Mouse (Mus musculus) limb, embryonic 11.5 days (tissue): ENCODE measurements at regions not wholly inside any gene's neighbourhood (a gene's known extent, or its start where the extent isn't known, plus 50 kb on each side); places are given as distances from the start of the nearest gene placed in this dataset.
A peak's percentile ranks its signal among the peaks of the same experiment; 100 is the strongest.

Source experiments
- ATAC-seq: fragments of 200-750 bp; cut with Nextera tagmentation; 2 replicates; pipeline ENCODE4 v1.8.0; 2017; ENCODE audit warnings: low read depth; ENCODE audit not compliant: insufficient number of reproducible peaks, low FRiP score, low TSS enrichment
- DNase-seq: peaks from one replicate; pipeline ENCODE4 v3.0.0-alpha.2; 2015; ENCODE audit warnings: low spot score
- H3K27ac ChIP-seq: fragments of 300-500 bp; sonication (generic); replicated peaks from 2 replicates; pipeline ENCODE4 v1.5.1; 2014; ENCODE audit warnings: low read depth, mild to moderate bottlenecking, low read length
- H3K27me3 ChIP-seq: fragments of 300-500 bp; sonication (generic); 2 replicates; pipeline ENCODE4 v1.6.1; 2014; ENCODE audit warnings: mild to moderate bottlenecking, low read length, mixed read lengths; ENCODE audit not compliant: control insufficient read depth, insufficient read depth
- H3K36me3 ChIP-seq: fragments of 300-500 bp; sonication (generic); 2 replicates; pipeline ENCODE4 v1.6.1; 2014; ENCODE audit warnings: mild to moderate bottlenecking, low read length, moderate library complexity, mixed read lengths; ENCODE audit not compliant: control insufficient read depth, insufficient read depth
- H3K4me1 ChIP-seq: fragments of 300-500 bp; sonication (generic); 2 replicates; pipeline ENCODE4 v1.6.1; 2014; ENCODE audit warnings: low read length, mixed read lengths; ENCODE audit not compliant: control insufficient read depth, insufficient read depth
- H3K4me2 ChIP-seq: fragments of 300-500 bp; sonication (generic); 2 replicates; pipeline ENCODE4 v1.6.1; 2014; ENCODE audit warnings: low read depth, mild to moderate bottlenecking, moderate library complexity; ENCODE audit not compliant: severe bottlenecking
- H3K4me3 ChIP-seq: fragments of 300-500 bp; sonication (generic); 2 replicates; pipeline ENCODE4 v1.5.1; 2014; ENCODE audit warnings: low read depth, low read length
- H3K9ac ChIP-seq: fragments of 300-500 bp; sonication (generic); 2 replicates; pipeline ENCODE4 v1.6.1; 2014; ENCODE audit warnings: mild to moderate bottlenecking, low read length
- H3K9me3 ChIP-seq: fragments of 300-500 bp; sonication (generic); 2 replicates; pipeline ENCODE4 v1.6.1; 2016; ENCODE audit warnings: low read length; ENCODE audit not compliant: control insufficient read depth
- WGBS: fragments of 180-500 bp; shearing (Covaris S2); extraction: QIAGEN DNeasy Blood & Tissue Kit; methylation state at CpG from one replicate; pipeline ENCODE4 v1.1.7; 2014; 5-methylcytosine and 5-hydroxymethylcytosine counted together

DNA sequence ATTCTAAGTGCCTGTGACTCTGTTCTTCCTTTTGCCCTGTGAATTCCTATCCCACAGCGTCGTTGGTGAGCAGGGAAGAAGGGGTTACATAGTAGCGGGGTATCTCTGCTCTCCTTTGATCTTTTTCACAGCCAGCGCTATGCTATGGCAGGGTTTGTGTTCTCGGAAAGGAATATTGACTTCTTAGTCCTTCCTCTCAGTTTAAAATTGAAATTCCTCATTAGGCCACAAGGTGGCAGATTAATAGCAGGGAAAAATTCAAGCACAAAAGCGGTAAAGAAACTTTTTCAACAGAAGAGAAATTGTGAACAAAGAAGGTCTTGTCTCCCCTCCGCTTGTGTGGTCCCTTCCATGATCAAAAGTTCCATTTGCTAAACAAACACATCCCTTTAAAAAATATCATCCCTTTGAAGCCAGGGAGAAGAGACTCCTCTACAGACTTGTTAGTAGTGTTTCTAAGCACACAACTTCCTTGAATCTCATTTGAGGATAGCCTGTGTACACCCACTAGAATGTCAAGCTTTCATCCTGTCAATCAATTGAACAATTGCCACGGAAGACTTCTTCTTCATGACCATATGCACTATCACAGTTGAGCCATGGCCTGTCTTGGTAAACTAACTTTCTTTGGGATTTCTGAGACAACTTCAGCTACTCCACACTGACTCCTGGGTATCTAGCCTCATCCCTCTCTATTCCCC, 181.8 kb upstream of the Nampt start:
- H3K36me3 ChIP-seq = no peaks in the 10 kb centered on the region
- H3K9ac ChIP-seq = no peak overlapping the region
- no peaks in the 10 kb centered on the region for H3K9me3 ChIP-seq
- DNase-seq = peak; percentile 25
- 7% methylated on average over 8 of the region's 8 CpGs for WGBS
- H3K27ac ChIP-seq = no peak overlapping the region
- H3K4me3 ChIP-seq = no peak overlapping the region
- no peak overlapping the region for H3K4me2 ChIP-seq
- H3K4me1 ChIP-seq = no peaks in the 10 kb centered on the region
- no peaks in the 10 kb centered on the region for H3K27me3 ChIP-seq
- ATAC-seq = no peak

- Histone ChIP-seq H3K27ac (no peak overlapping the region), H3K9ac (no peak overlapping the region), H3K9me3 (no peaks in the 10 kb centered on the region), H3K4me2 (no peak overlapping the region), H3K4me3 (no peak overlapping the region), H3K36me3 (no peaks in the 10 kb centered on the region), H3K4me1 (no peaks in the 10 kb centered on the region), H3K27me3 (no peaks in the 10 kb centered on the region)
- 76% methylated on average over 2 of the region's 2 CpGs for WGBS
- ATAC-seq (no peak), DNase-seq (no peak)
Measured at GRCm38 (mm10) chr12:32640591-32640990, 178.8 kb upstream of the Nampt start.

GRCm38 (mm10) chr12:32642493-32642892, 176.9 kb upstream of the Nampt start:
- Histone ChIP-seq H3K36me3 (no peaks in the 10 kb centered on the region), H3K4me2 (no peak overlapping the region), H3K9ac (no peak overlapping the region), H3K4me1 (no peaks in the 10 kb centered on the region), H3K27me3 (no peaks in the 10 kb centered on the region), H3K27ac (no peak overlapping the region), H3K9me3 (no peaks in the 10 kb centered on the region), H3K4me3 (no peak overlapping the region)
- WGBS = 76% methylated on average over 1 of the region's 1 CpGs
- DNase-seq (no peak), ATAC-seq (no peak)

- DNase-seq = no peak
- Histone ChIP-seq H3K36me3 (no peaks in the 10 kb centered on the region), H3K4me2 (no peak overlapping the region), H3K4me3 (no peak overlapping the region), H3K27ac (no peak overlapping the region), H3K27me3 (no peaks in the 10 kb centered on the region), H3K9ac (no peak overlapping the region), H3K4me1 (no peaks in the 10 kb centered on the region), H3K9me3 (no peaks in the 10 kb centered on the region)
- ATAC-seq = no peak
- 95% methylated on average over 1 of the region's 1 CpGs for WGBS
Measured at GRCm38 (mm10) chr12:32653096-32653495, 166.2 kb upstream of the Nampt start.

DNA sequence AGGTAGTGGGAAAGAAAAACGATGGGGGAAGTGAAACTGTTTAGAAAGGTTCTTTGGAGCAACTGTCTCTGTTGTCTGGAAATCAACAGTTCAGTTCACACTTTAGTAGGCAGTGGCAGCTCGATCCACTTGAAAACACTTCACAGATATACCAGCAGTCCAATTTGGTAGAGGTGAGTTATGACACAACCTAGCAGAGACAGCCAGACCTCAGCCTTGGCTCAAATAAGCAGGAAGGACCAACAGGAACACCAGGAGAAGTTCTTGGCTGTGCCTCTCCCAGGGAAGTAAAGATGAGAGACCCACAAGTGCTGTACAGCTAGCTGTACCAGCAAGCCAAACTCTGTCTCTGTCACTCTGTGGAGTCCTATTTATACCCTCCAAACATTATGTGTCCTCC, 163.2 kb upstream of the Nampt start:
- DNase-seq = no peak
- Histone ChIP-seq H3K9ac (no peak overlapping the region), H3K4me2 (no peak overlapping the region), H3K27me3 (no peaks in the 10 kb centered on the region), H3K36me3 (no peaks in the 10 kb centered on the region), H3K4me1 (no peaks in the 10 kb centered on the region), H3K9me3 (no peaks in the 10 kb centered on the region), H3K27ac (no peak overlapping the region), H3K4me3 (no peak overlapping the region)
- ATAC-seq = no peak
- 70% methylated on average over 2 of the region's 2 CpGs for whole genome bisulfite sequencing

DNA sequence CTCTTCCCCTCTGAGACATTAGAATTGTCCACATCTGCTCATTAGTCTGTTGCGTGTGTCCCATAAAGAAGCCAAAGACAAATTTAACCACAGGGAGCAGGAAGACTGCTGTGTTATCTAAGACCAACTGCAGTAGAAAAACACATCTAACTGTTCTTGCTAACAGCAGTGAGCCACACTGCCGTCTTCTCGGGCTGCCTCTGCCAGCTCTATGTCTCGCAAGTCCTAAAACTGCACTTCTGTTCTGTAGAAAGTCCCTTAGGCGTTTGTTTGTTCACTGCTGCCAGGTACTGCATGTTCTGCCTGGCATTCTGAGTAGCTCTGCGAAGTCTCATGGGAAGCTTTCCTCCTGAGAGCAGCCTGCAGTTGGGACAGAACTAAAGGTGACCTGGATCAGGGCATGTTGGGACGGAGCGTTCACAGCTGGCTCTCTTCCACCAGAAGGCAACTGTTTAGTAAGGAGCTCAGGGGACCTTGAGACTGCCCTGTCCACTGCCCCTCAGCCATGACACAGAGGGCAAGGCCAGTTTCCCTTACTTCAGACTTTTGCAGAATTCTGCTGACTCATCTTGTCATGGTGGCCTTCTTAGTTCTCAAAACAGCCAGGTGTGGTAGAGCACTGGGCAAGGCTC, 157.4 kb upstream of the Nampt start:
- 81% methylated on average over 8 of the region's 8 CpGs for WGBS

DNA sequence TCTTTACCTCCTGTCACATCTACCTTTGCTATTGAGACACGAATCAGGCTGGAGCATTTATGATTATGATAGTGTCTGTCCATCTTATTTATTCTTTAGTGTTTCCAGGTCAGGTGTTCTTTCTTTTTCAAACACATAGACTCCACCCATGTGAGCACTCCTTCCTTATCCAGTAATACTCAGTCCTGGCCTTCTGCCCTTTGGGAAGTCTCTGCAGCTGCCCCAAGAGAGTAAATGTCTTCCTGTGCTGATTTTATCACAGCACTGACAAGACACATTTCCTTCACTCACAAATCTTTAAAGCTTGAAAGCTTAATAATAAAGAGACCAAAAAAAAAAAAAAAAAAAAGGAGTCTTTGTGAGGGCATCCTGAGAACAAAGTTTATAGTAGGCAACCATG, 153.3 kb upstream of the Nampt start:
- Histone ChIP-seq H3K4me1 (no peaks in the 10 kb centered on the region), H3K4me3 (no peak overlapping the region), H3K36me3 (no peaks in the 10 kb centered on the region), H3K27me3 (no peaks in the 10 kb centered on the region), H3K27ac (no peak overlapping the region), H3K4me2 (no peak overlapping the region), H3K9ac (no peak overlapping the region), H3K9me3 (no peaks in the 10 kb centered on the region)
- ATAC-seq = no peak
- WGBS = 84% methylated on average over 1 of the region's 1 CpGs
- no peak for DNase-seq

More for the DNA sequence above, 157.4 kb upstream of the Nampt start:
- Histone ChIP-seq H3K4me2 (no peak overlapping the region), H3K36me3 (no peaks in the 10 kb centered on the region), H3K4me1 (no peaks in the 10 kb centered on the region), H3K9me3 (no peaks in the 10 kb centered on the region), H3K27me3 (no peaks in the 10 kb centered on the region), H3K27ac (no peak overlapping the region), H3K9ac (no peak overlapping the region), H3K4me3 (no peak overlapping the region)
- DNase-seq (no peak), ATAC-seq (no peak)

GRCm38 (mm10) chr12:32677908-32678307, 141.4 kb upstream of the Nampt start:
- Histone ChIP-seq H3K9me3 (no peaks in the 10 kb centered on the region), H3K9ac (no peak overlapping the region), H3K4me2 (no peak overlapping the region), H3K4me3 (no peak overlapping the region), H3K36me3 (no peaks in the 10 kb centered on the region), H3K4me1 (no peaks in the 10 kb centered on the region), H3K27ac (no peak overlapping the region), H3K27me3 (no peaks in the 10 kb centered on the region)
- DNase-seq (no peak), ATAC-seq (no peak)
- 86% methylated on average over 1 of the region's 1 CpGs for WGBS

GRCm38 (mm10) chr12:32678756-32679155, 140.6 kb upstream of the Nampt start:
- no peaks in the 10 kb centered on the region for H3K36me3 ChIP-seq
- WGBS = 76% methylated on average over 1 of the region's 1 CpGs
- H3K4me2 ChIP-seq = no peak overlapping the region
- no peak overlapping the region for H3K4me3 ChIP-seq
- no peaks in the 10 kb centered on the region for H3K27me3 ChIP-seq
- H3K4me1 ChIP-seq = no peaks in the 10 kb centered on the region
- H3K9me3 ChIP-seq = no peaks in the 10 kb centered on the region
- H3K9ac ChIP-seq = no peak overlapping the region
- no peak overlapping the region for H3K27ac ChIP-seq
- no peak for ATAC-seq
- DNase-seq = no peak
